Mouse (Mus musculus): ENCODE measurements around the gene Gm10322. TPM values are rescaled to one million over a fixed set of nuclear protein-coding genes. Genes with fewer than 3 reads are reported as not detected.

Gm10322 gene
- polyA plus RNA-seq, 1 experiment: 1.5 TPM

- Histone ChIP-seq H3K4me3 (ENCODE audit: control insufficient read depth, insufficient read depth, low read length) (no peak overlapping the region), H3K36me3 (ENCODE audit: control insufficient read depth, insufficient read depth, low read length) (no peaks in the 10 kb centered on the region), H3K27me3 (ENCODE audit: control insufficient read depth, insufficient read depth, low read length) (no peaks in the 10 kb centered on the region), H3K4me1 (replicated peaks; ENCODE audit: control insufficient read depth, insufficient read depth, low read length) (peaks cover 5% of the 10 kb centered on the region; the same call in 1 of the 2 replicates), H3K27ac (ENCODE audit: control insufficient read depth, insufficient read depth, low read length) (no peak overlapping the region)
- no peak for DNase-seq
- TF ChIP-seq POLR2A (IDR thresholded peaks at IDR 0.05; ENCODE audit: control insufficient read depth, extremely low read depth, insufficient read depth, low read length, poor library complexity) (no peak), CTCF (IDR thresholded peaks at IDR 0.05; ENCODE audit: borderline replicate concordance, control insufficient read depth, extremely low read depth, insufficient read depth, low read length, poor library complexity) (no peak)
- 94% methylated on average over 6 of the region's 6 CpGs for WGBS
Observed at GRCm38 (mm10) chr10:59638576-59638975, 22.7 kb downstream of the Gm10322 start.

GRCm38 (mm10) chr10:59642659-59643377, 27.0 kb downstream of the Gm10322 start:
- Histone ChIP-seq H3K4me1 (replicated peaks; ENCODE audit: control insufficient read depth, insufficient read depth, low read length) (peaks cover 6% of the 10 kb centered on the region; the same call in 1 of the 2 replicates), H3K36me3 (ENCODE audit: control insufficient read depth, insufficient read depth, low read length) (no peaks in the 10 kb centered on the region), H3K27ac (ENCODE audit: control insufficient read depth, insufficient read depth, low read length) (no peak overlapping the region), H3K4me3 (ENCODE audit: control insufficient read depth, insufficient read depth, low read length) (no peak overlapping the region), H3K27me3 (ENCODE audit: control insufficient read depth, insufficient read depth, low read length) (no peaks in the 10 kb centered on the region)
- 59% methylated on average over 8 of the region's 8 CpGs for WGBS
- TF ChIP-seq CTCF (IDR thresholded peaks at IDR 0.05; ENCODE audit: borderline replicate concordance, control insufficient read depth, extremely low read depth, insufficient read depth, low read length, poor library complexity) (no peak), POLR2A (IDR thresholded peaks at IDR 0.05; ENCODE audit: control insufficient read depth, extremely low read depth, insufficient read depth, low read length, poor library complexity) (no peak)
- DNase-seq: no peak

GRCm38 (mm10) chr10:59643645-59644044, 27.8 kb downstream of the Gm10322 start:
- 56% methylated on average over 9 of the region's 9 CpGs for WGBS
- H3K27ac ChIP-seq (ENCODE audit: control insufficient read depth, insufficient read depth, low read length): no peak overlapping the region
- no peak overlapping the region for H3K4me3 ChIP-seq (ENCODE audit: control insufficient read depth, insufficient read depth, low read length)
- no peak for DNase-seq
- H3K27me3 ChIP-seq (ENCODE audit: control insufficient read depth, insufficient read depth, low read length): no peaks in the 10 kb centered on the region
- H3K4me1 ChIP-seq (replicated peaks; ENCODE audit: control insufficient read depth, insufficient read depth, low read length): peaks cover 6% of the 10 kb centered on the region; the same call in 1 of the 2 replicates
- TF ChIP-seq POLR2A (IDR thresholded peaks at IDR 0.05; ENCODE audit: control insufficient read depth, extremely low read depth, insufficient read depth, low read length, poor library complexity) (no peak), CTCF (IDR thresholded peaks at IDR 0.05; ENCODE audit: borderline replicate concordance, control insufficient read depth, extremely low read depth, insufficient read depth, low read length, poor library complexity) (no peak)
- H3K36me3 ChIP-seq (ENCODE audit: control insufficient read depth, insufficient read depth, low read length): no peaks in the 10 kb centered on the region

GRCm38 (mm10) chr10:59644710-59645109, 28.8 kb downstream of the Gm10322 start:
- Histone ChIP-seq H3K4me3 (ENCODE audit: control insufficient read depth, insufficient read depth, low read length) (no peak overlapping the region), H3K36me3 (ENCODE audit: control insufficient read depth, insufficient read depth, low read length) (no peaks in the 10 kb centered on the region), H3K4me1 (replicated peaks; ENCODE audit: control insufficient read depth, insufficient read depth, low read length) (peaks cover 6% of the 10 kb centered on the region; the same call in 1 of the 2 replicates), H3K27me3 (ENCODE audit: control insufficient read depth, insufficient read depth, low read length) (no peaks in the 10 kb centered on the region), H3K27ac (ENCODE audit: control insufficient read depth, insufficient read depth, low read length) (no peak overlapping the region)
- DNase-seq: no peak
- TF ChIP-seq CTCF (IDR thresholded peaks at IDR 0.05; ENCODE audit: borderline replicate concordance, control insufficient read depth, extremely low read depth, insufficient read depth, low read length, poor library complexity) (no peak), POLR2A (IDR thresholded peaks at IDR 0.05; ENCODE audit: control insufficient read depth, extremely low read depth, insufficient read depth, low read length, poor library complexity) (no peak)
- WGBS: 63% methylated on average over 2 of the region's 2 CpGs

GRCm38 (mm10) chr10:59645153-59645552, 29.3 kb downstream of the Gm10322 start:
- H3K4me3 ChIP-seq (ENCODE audit: control insufficient read depth, insufficient read depth, low read length): no peak overlapping the region
- TF ChIP-seq CTCF (IDR thresholded peaks at IDR 0.05; ENCODE audit: borderline replicate concordance, control insufficient read depth, extremely low read depth, insufficient read depth, low read length, poor library complexity): no peak
- no peak for TF ChIP-seq POLR2A (IDR thresholded peaks at IDR 0.05; ENCODE audit: control insufficient read depth, extremely low read depth, insufficient read depth, low read length, poor library complexity)
- H3K36me3 ChIP-seq (ENCODE audit: control insufficient read depth, insufficient read depth, low read length): no peaks in the 10 kb centered on the region
- 16% methylated on average over 4 of the region's 4 CpGs for WGBS
- no peak overlapping the region for H3K27ac ChIP-seq (ENCODE audit: control insufficient read depth, insufficient read depth, low read length)
- no peak for DNase-seq
- H3K4me1 ChIP-seq (replicated peaks; ENCODE audit: control insufficient read depth, insufficient read depth, low read length): peaks cover 6% of the 10 kb centered on the region; the same call in 1 of the 2 replicates
- no peaks in the 10 kb centered on the region for H3K27me3 ChIP-seq (ENCODE audit: control insufficient read depth, insufficient read depth, low read length)

GRCm38 (mm10) chr10:59646821-59647378, 31.0 kb downstream of the Gm10322 start:
- Histone ChIP-seq H3K27ac (ENCODE audit: control insufficient read depth, insufficient read depth, low read length) (no peak overlapping the region), H3K36me3 (ENCODE audit: control insufficient read depth, insufficient read depth, low read length) (no peaks in the 10 kb centered on the region), H3K27me3 (ENCODE audit: control insufficient read depth, insufficient read depth, low read length) (no peaks in the 10 kb centered on the region), H3K4me3 (ENCODE audit: control insufficient read depth, insufficient read depth, low read length) (no peak overlapping the region), H3K4me1 (replicated peaks; ENCODE audit: control insufficient read depth, insufficient read depth, low read length) (peaks cover 6% of the 10 kb centered on the region; the same call in 1 of the 2 replicates)
- 92% methylated on average over 5 of the region's 5 CpGs for WGBS
- no peak for DNase-seq
- TF ChIP-seq POLR2A (IDR thresholded peaks at IDR 0.05; ENCODE audit: control insufficient read depth, extremely low read depth, insufficient read depth, low read length, poor library complexity) (no peak), CTCF (IDR thresholded peaks at IDR 0.05; ENCODE audit: borderline replicate concordance, control insufficient read depth, extremely low read depth, insufficient read depth, low read length, poor library complexity) (no peak)

Measured in thymus, adult 2 months (tissue).